Mouse (Mus musculus) spleen, postnatal 14 days (tissue): Measurements from ENCODE around the gene Gsdme.

Experiments
- DNase-seq, 2 experiments: peaks; one replicate each; pipeline ENCODE4 v3.0.0; 2021 to 2022; ENCODE audit warnings: low spot score in 2 of 2

Gene Gsdme

GRCm38 (mm10) chr6:50244967-50245366, 18.7 kb downstream of the Gsdme start:
- DNase-seq: no peak

DNA sequence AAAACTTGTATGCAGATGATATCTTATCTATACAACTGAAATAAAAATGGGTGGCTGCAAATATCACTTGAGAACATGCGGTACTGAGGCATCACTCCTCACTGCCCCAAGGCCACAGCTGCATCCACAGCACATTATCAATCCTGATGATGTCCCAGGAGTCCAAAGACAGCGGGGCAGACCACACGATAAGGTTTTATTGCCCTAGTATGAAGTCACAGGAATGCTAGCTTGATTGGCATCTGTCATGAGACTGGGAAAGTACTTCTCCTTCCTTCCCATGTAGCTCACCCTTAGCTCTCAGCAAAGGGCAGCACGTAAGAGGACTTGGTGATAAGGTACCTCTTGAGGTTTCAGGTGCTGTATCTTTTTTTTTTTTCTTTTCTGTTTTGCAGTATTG, 19.5 kb downstream of the Gsdme start:
- DNase-seq: no peak

DNA sequence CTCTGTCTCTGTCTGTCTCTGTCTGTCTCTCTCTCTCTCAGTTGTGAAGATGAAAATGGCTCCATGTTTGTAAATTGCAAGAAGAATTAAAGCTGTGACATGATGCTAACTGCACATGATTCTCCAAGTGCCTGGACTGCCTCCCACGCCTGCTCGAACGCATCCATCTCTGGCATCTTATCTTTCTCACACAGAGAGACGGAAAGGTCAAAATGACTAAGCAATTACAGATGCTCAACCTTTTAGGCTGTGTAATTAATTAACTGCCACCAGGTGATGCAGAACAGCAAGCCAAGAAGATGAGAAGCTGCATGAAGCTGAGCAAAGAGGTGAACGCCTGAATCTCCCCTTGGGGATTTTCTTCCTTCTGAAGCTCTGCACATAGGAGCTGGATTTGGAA, 23.2 kb downstream of the Gsdme start:
- DNase-seq: no peak

DNA sequence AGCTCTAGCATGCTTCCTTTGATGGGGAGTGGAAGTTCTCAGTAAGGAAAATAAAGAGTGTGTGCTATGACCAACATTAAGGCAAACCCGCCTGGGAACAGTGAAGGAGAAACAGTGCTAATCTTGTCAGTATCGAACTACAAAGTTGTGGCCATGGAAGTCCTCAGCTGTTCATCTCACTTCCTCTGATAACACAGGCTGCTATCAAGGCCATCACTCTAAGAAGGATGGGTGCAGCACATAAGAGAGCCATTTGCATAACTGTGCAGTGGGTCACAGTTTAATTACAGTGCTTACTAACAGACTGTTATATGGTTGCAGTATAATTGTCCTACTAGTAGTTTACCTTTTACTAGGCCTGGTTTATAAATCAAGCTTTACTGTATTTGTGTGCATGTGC, 23.8 kb downstream of the Gsdme start:
- no peak for DNase-seq

DNA sequence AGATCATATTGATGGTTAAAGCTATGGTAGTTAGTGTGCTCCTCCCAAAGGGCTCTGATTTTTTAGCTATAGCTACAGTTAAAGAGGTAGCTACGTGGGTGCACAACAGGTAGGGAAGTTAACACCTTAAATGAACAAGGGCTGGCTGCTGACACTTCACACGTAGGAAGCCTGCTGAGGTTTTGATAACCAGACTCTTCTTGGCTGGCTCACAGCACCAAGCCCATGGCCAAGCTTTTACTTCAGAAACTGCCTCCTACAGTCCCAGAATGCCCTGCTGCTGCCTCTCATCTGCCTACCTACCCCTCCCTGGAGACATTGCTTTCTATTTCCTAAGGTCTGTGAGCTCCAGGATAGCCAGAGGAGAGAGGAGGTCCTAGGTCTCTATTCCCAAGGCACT, 25.7 kb downstream of the Gsdme start:
- no peak for DNase-seq

GRCm38 (mm10) chr6:50232984-50233383, 30.7 kb downstream of the Gsdme start:
- DNase-seq: no peak

DNA sequence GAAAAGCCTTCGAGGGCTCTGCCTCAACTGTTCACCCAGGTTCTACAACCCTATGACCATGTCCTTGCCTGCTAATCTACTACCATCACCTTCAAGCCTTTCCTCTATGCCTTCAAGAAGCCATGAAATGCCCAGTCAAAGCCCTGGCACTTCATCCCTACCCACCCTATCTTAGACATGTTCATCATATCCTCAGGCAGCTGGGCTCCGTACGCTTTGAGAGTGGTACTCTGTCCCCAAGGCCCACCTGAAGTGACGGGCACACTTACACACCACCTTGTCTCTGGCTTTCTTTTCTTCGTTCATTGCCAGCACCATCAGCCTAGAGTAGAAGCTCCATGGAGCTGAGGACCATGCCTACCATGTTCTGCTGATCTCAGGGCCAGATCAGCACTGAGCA, 32.4 kb downstream of the Gsdme start:
- no peak for DNase-seq

- DNase-seq: no peak
These were observed 35.5 kb downstream of the Gsdme start for GRCm38 (mm10) chr6:50228180-50228579.

- no peak for DNase-seq
These were observed 38.4 kb downstream of the Gsdme start for GRCm38 (mm10) chr6:50225232-50225631.

DNA sequence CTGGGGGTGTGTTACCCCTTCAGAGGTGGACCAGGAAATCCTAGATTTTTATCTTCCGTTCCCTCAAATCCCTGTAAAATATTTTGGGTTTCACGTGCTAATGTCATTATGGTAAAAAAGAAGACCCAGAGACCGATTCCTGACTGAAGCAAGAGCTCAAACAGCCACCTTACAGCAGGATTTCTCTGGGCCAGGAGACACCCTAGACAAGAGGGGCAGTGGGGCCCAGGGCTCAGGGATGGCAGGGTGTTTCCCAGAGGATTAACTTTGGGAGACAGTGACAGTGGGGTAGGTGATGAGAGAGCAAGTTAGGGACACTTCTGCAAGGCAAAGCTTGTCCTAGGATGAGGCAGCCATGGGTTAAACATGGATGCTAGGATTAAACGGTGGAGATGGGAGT, 40.1 kb downstream of the Gsdme start:
- DNase-seq: no peak

- DNase-seq: no peak
These were observed 40.7 kb downstream of the Gsdme start for GRCm38 (mm10) chr6:50222986-50223385.

DNA sequence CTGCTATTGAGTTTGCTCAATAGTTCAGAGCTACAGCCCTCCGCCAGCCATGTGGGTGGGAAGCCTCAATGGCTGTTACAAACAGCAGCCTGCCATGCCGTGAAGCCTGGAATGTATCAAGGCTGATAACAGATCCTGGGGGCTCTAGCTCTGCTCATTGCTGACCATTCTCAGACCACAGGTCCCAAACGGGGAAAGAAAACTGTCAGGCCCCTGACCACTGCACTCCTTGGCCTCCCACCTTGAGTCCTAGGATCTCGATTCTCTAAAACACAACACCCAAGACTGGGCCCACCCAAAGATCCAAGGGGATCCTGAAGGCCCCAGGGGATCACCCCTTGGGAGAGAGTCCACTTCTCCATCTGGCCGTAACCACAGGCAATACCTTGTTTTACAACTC, 41.3 kb downstream of the Gsdme start:
- DNase-seq: no peak

- DNase-seq: peak in 1 of 2 experiments; percentile 20
These were observed 42.8 kb downstream of the Gsdme start for GRCm38 (mm10) chr6:50220863-50221262.

- DNase-seq: no peak
These were observed 44.6 kb downstream of the Gsdme start for GRCm38 (mm10) chr6:50219066-50219465.

DNA sequence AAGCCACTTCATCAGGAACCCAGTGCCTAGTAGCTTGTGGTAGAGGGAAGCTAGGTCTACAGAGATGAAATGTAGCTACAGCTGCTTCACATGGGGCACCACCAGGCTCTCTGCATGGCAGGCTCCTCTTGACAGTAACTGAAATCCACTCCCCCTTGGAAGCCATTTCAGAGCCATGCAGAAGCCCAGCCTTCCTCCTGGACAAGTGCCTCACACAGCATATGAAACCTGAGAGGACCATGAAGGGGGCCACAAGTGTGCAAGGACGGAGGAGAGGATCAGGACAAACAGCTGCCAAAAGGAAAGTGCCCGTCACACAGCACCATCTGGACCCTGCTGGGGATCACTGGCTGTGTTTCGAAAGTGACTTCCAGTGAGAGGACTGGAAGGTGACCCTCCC, 45.0 kb downstream of the Gsdme start:
- no peak for DNase-seq

DNA sequence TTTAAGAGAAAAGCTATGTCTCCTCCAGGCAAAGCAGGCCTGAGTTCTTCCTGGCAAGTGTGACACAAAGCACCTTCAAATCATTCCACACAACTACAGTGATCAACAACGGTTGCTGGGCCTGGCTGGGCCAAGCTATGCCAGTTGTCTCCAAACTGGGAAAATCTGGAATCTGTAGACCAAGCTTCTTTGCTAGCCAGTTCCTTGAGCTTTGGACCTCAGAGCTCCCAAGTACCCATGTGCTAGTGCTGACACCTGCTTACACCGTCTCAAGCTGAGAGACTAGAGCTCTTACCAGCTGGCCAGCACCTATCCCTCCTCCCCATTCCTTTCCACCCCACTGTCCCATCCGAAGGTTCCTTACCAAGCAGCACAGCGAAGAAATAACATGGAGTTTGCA, 47.7 kb downstream of the Gsdme start:
- DNase-seq: no peak

DNA sequence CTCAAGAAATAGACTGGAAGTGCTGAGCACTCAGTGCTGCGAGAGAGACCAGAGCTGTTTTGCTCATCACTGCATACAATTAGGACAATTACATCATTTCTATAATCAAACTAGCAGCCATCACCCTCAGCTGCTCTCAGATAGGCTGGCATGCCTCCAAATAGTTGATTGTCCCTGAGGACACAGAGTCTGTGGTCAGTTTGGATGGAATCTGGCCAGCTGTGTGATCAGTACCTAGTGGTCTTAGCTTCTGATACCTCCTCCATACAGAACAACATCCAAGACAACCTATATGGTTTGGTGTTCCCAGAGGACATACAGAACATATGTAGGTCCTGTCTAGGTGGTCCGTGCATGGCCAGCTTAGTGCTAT, 48.3 kb downstream of the Gsdme start:
- DNase-seq: no peak

GRCm38 (mm10) chr6:50214711-50215372, 48.8 kb downstream of the Gsdme start:
- DNase-seq: no peak

GRCm38 (mm10) chr6:50205093-50205492, 58.6 kb downstream of the Gsdme start:
- DNase-seq: no peak

DNA sequence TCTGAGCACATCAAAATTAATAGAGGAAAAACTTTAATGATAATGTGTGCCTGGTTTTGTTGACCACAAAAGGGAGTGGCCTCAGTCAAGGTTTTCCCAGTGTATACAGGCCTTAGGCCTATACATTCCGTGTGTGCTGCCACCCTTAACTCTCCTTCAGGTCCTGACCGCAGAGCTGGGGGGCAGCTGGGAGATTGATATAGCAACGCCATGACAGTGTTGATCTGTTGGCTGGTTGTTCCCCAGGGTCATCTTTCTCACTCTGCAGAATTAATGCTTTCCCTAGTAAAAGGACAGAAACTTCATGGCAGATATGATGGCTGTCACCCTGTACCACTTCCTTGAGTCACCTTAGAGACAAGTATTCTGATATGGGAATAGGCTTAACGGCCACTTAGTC, 59.3 kb downstream of the Gsdme start:
- DNase-seq: no peak

GRCm38 (mm10) chr6:50193851-50194250, 69.8 kb downstream of the Gsdme start:
- DNase-seq: no peak

GRCm38 (mm10) chr6:50192822-50193221, 70.8 kb downstream of the Gsdme start:
- DNase-seq: no peak

GRCm38 (mm10) chr6:50192169-50192568, 71.5 kb downstream of the Gsdme start:
- DNase-seq: no peak

GRCm38 (mm10) chr6:50191605-50192004, 72.1 kb downstream of the Gsdme start:
- DNase-seq: no peak
